Mouse (Mus musculus) frontal cortex, postnatal 14 days (tissue): ENCODE results near the gene Galnt9.

ENCODE experiments used
- DNase-seq, 2 experiments: peaks; one replicate each; pipeline ENCODE4 v3.0.0; 2022; ENCODE audit warnings: low spot score in 2 of 2

The Galnt9 gene

DNA sequence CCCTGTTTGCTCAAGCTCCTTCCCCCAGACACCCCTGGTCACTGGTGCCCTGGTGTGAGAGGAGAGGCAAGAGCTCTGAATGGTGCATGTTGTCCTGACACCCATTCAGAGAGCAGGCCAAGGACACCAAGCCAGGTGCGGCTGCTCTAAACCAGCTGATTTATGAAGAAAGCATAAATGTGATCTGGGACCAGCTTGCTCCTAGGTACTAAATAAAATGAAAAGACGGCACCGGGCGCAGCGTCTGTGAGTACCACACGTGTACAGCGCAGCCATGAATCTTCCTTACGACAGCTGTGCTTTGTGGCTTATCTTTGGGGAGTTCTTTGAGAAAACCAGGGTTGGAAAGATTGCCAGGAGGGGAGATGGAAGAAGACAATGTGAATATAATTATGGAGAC, 8.2 kb upstream of the Galnt9 start:
- no peak for DNase-seq

GRCm38 (mm10) chr5:110540947-110541346, 3.2 kb upstream of the Galnt9 start:
- no peak for DNase-seq

DNA sequence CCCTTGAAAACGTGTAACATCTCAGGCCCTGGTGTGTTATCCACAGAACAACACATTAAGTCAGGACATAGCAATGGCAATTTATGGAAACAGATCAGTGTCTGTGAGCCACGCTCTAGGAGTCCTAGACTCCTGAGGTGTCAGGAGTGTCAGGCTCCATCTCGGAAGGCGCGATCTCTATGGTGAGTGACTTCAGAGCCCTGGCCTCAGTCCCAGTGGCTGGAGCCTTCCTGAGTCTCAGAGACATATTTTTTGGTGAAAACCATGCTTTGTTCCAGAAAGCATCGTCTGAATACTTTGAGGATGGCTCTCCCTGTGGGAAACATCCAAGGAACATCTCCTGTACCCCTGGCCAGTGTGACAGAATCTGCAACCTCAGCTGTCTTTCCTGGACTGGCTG, 2.7 kb upstream of the Galnt9 start:
- no peak for DNase-seq

GRCm38 (mm10) chr5:110544691-110545069, 525 bp downstream of the Galnt9 start:
- DNase-seq: no peak

DNA sequence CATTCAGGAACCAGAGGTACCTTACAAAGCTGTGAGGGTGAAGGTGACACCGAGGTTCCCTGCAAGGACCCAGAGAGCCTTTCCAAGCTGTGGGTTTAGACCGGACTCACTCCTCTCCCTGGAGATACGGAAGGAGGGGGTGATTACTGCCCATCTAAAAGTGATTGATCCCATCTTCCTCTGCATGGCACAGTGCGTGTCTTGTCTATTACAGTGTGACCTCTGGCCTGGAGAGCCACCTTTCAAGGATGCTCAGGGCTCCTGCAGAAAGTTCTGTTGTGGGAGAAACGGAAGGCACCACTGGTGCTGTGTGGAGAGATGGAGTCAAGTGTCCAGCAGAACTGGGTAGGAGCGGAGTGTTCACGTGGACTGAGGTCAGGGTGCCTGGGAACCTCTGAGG, 1.2 kb downstream of the Galnt9 start:
- DNase-seq: no peak

GRCm38 (mm10) chr5:110546136-110546535, 2.0 kb downstream of the Galnt9 start:
- no peak for DNase-seq

- no peak for DNase-seq
These were observed 2.7 kb downstream of the Galnt9 start for GRCm38 (mm10) chr5:110546726-110547406.

DNA sequence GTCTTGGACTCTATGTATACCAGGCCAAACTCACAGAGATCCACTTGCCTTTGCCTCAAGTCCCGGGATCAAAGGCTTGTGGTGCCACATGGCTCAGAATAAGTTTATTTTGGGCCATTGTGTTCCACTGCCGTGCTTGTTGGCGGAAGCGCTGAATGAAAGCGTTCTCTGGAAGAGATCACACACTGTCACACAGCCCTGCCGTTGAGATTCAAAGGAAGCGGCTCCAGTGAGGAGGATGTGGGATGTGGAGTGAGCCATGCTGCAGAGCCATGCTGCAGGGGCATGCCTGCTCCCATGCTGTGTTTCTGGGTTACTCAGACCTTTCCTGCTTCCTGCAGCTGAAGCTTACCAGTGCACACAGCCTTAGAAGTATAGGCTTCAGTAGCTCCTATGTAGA, 4.3 kb downstream of the Galnt9 start:
- no peak for DNase-seq

DNA sequence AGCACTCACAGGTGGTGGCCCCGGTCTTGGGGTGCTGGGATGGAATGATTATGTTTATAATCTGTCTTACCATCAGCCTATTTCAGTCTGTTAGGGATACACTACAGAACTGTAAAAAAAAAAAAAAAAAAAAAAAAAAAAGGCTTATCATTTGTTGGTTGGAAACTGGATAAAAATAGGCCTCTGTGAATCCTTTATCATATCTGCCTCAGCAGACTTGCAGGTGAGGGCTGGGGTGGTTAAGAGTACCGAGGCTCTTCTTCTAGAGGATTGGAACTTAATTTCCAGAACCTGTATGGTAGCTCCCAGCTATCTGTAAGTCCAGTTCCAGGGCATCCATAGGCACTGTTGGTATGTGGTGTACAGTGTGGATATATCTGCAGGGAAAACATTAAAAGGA, 6.0 kb downstream of the Galnt9 start:
- DNase-seq: no peak

- no peak for DNase-seq
These were observed 6.7 kb downstream of the Galnt9 start for GRCm38 (mm10) chr5:110550841-110551240.

GRCm38 (mm10) chr5:110552005-110552404, 7.8 kb downstream of the Galnt9 start:
- no peak for DNase-seq

GRCm38 (mm10) chr5:110553315-110553714, 9.2 kb downstream of the Galnt9 start:
- no peak for DNase-seq

DNA sequence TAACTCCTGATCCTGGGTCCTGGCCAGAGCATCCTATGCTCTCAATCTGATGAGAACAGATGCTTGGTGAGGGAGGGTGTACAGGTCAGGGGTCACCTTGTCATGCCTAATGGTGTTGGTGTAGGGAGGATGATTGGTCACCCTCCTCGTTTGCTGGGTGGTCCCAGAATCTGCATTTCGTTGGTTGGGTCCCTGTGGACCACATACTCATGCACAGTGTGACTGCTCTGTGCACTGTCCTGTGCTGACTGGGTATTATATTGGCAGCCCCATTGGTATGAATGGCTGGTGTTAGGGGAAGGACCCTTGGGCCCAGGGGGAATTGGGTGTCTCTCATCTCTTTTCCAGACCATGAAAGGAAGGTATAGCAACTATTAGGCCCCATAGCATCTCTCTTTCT, 11.0 kb downstream of the Galnt9 start:
- DNase-seq: no peak

GRCm38 (mm10) chr5:110558368-110558767, 14.2 kb downstream of the Galnt9 start:
- no peak for DNase-seq

DNA sequence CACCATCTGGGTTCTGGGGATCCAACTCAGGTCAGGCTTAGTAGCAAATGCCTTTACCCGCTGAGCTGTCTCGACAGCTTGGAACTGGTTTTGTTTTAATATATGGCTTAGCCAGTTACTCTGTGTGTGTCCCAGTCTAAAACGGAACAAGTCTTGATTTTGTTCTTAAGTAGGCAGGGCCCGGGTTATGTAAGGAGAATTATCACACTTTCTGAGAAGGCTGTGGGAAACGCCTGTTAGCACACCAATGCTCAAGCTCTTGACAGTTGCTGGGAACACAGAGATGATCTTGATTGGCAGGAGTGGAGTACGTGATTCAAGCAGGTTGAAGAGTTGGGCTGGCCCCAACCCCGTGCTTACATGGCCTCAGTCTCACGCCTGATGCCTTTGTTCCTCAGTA, 15.5 kb downstream of the Galnt9 start:
- no peak for DNase-seq

- DNase-seq: peak; percentile 75 to 83
These were observed 18.7 kb downstream of the Galnt9 start for GRCm38 (mm10) chr5:110562741-110563326.

DNA sequence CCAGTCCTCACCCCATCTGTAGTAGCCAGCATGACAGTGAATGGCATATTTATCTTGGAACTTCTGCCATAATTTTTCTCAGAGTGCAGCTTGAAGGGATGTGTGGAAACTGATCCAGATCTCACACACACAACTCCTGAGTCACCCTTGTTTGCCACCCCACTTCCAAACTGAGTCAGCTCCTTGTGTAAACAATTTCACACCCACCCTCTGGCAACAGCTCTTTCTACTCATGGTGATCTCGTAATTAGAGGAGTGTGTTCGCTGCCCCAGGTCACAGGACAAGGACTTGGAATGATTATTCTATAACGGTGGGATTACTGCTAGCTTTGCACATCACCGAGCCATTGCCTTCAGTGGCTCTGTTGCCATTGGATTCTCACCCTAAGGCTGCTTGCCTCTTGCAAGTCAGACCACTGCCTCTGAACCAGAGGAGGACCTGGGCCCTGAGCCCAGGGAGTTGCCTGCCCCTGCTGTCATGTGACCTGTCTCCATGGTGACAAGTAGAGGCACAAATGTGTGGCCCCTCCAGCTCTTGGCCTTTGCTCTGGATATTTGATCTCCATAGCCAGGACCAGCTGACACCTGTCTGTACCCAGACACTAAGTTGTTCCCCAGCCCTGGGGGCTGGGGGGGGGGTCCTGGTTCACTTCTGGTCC, 21.0 kb downstream of the Galnt9 start:
- DNase-seq: no peak

GRCm38 (mm10) chr5:110567547-110567946, 23.4 kb downstream of the Galnt9 start:
- DNase-seq: no peak

- DNase-seq: no peak
These were observed 30.7 kb downstream of the Galnt9 start for GRCm38 (mm10) chr5:110574888-110575287.

GRCm38 (mm10) chr5:110579296-110579695, 35.1 kb downstream of the Galnt9 start:
- DNase-seq: no peak

GRCm38 (mm10) chr5:110580569-110581239, 36.5 kb downstream of the Galnt9 start:
- DNase-seq: no peak

- DNase-seq: no peak
These were observed 38.7 kb downstream of the Galnt9 start for GRCm38 (mm10) chr5:110582647-110583538.
